Mouse (Mus musculus) liver, adult 2 months (tissue): ENCODE results near the gene Grm7.

Experiments
- CTCF ChIP-seq: fragments of 200-500 bp; IDR thresholded peaks from 2 replicates; pipeline ENCODE4 v1.5.1; 2011; ENCODE audit warnings: low read depth, low read length, control low read depth
- POLR2A ChIP-seq: fragments of 200-500 bp; IDR thresholded peaks from 2 replicates; pipeline ENCODE4 v1.6.1; 2011; ENCODE audit warnings: low read length, control low read depth; ENCODE audit not compliant: insufficient read depth; ENCODE audit errors: extremely low read depth

DNA sequence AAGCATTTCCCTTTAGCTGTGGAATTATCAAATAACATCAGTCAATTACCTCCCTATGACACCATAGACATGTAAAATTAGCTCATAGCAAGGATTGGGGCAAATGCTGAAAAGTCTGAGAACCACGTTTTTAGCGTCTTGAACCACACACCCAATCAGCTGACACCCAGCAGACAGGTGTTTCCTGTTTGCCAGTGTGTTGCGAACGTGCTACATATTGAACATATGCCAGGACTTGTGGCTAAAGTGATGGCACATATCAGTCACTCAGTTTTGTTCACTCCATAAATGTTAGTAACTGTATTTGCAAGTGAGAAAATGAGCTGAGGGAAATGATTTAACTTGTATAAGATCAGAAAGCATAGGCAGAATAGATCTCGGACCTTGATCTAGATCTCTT is 162.1 kb downstream of the Grm7 start:
- TF ChIP-seq POLR2A (no peak), CTCF (no peak)
